Mouse (Mus musculus): Measurements from ENCODE around the gene Ercc8.

GRCm38 (mm10) chr13:108114257-108114656, 44.3 kb upstream of the Ercc8 start:
- TF ChIP-seq POLR2A (IDR thresholded peaks at IDR 0.05; ENCODE audit: borderline replicate concordance, low read depth, low read length) (no peak), CTCF (IDR thresholded peaks at IDR 0.05; ENCODE audit: low read depth, low read length) (no peak)
